Mouse (Mus musculus) liver (tissue): ENCODE measurements around the gene Fgf15.
A peak's percentile ranks its signal among the peaks of the same experiment; 100 is the strongest.

Experiments used
- DNase-seq: peaks from one replicate; pipeline ENCODE4 v3.0.0-alpha.2; 2020; ENCODE audit warnings: mixed read lengths

Fgf15 gene

GRCm38 (mm10) chr7:144933336-144933735, 37.0 kb downstream of the Fgf15 start:
- no peak for DNase-seq

GRCm38 (mm10) chr7:144933796-144934195, 37.5 kb downstream of the Fgf15 start:
- DNase-seq = no peak

GRCm38 (mm10) chr7:144934901-144935300, 38.6 kb downstream of the Fgf15 start:
- no peak for DNase-seq

GRCm38 (mm10) chr7:144935563-144935962, 39.2 kb downstream of the Fgf15 start:
- DNase-seq = no peak

GRCm38 (mm10) chr7:144936311-144936880, 40.1 kb downstream of the Fgf15 start:
- no peak for DNase-seq

- DNase-seq = peak; percentile 82
Observed at GRCm38 (mm10) chr7:144937490-144937889, 41.2 kb downstream of the Fgf15 start.

- no peak for DNase-seq
Observed at GRCm38 (mm10) chr7:144937899-144938517, 41.7 kb downstream of the Fgf15 start.

GRCm38 (mm10) chr7:144938661-144939343, 42.5 kb downstream of the Fgf15 start:
- DNase-seq = no peak

- peak; percentile 67 for DNase-seq
Observed at GRCm38 (mm10) chr7:144939344-144940002, 43.1 kb downstream of the Fgf15 start, which contains the start of gene Ccnd1. Gene Ccnd1, minus strand, starts transcription at chr7:144939925.

- no peak for DNase-seq
Observed at GRCm38 (mm10) chr7:144940003-144940571, 43.8 kb downstream of the Fgf15 start.

GRCm38 (mm10) chr7:144940585-144940984, 44.3 kb downstream of the Fgf15 start:
- no peak for DNase-seq

GRCm38 (mm10) chr7:144941242-144941831, 45.0 kb downstream of the Fgf15 start:
- peak; percentile 81 for DNase-seq

- no peak for DNase-seq
Observed at GRCm38 (mm10) chr7:144942071-144942743, 45.9 kb downstream of the Fgf15 start.

- no peak for DNase-seq
Observed at GRCm38 (mm10) chr7:144942744-144943135, 46.4 kb downstream of the Fgf15 start.

- peak; percentile 72 for DNase-seq
Observed at GRCm38 (mm10) chr7:144943254-144943653, 46.9 kb downstream of the Fgf15 start.
